Mouse (Mus musculus) fibroblast of lung, adult 2 months (primary cell): ENCODE measurements at regions not wholly inside any gene's neighbourhood (a gene's known extent, or its start where the extent isn't known, plus 50 kb on each side); places are given as distances from the start of the nearest gene placed in this dataset.

Experiments used
- DNase-seq: peaks from one replicate; pipeline ENCODE4 v3.0.0-alpha.2; 2011; ENCODE audit warnings: low read depth

GRCm38 (mm10) chr16:13487659-13488058 lies 180.3 kb downstream of the Parn start:
- no peak for DNase-seq

- DNase-seq: no peak
Measured at GRCm38 (mm10) chr16:13486571-13486970, 181.4 kb downstream of the Parn start.

GRCm38 (mm10) chr16:13480221-13480620 lies 187.7 kb downstream of the Parn start:
- DNase-seq: no peak

- DNase-seq: no peak
Measured at GRCm38 (mm10) chr16:13476653-13477052, 191.3 kb downstream of the Parn start.

- DNase-seq: no peak
Measured at GRCm38 (mm10) chr16:13474956-13475355, 193.0 kb downstream of the Parn start.

GRCm38 (mm10) chr16:13474274-13474673 lies 193.7 kb downstream of the Parn start:
- DNase-seq: peak; percentile 29

DNA sequence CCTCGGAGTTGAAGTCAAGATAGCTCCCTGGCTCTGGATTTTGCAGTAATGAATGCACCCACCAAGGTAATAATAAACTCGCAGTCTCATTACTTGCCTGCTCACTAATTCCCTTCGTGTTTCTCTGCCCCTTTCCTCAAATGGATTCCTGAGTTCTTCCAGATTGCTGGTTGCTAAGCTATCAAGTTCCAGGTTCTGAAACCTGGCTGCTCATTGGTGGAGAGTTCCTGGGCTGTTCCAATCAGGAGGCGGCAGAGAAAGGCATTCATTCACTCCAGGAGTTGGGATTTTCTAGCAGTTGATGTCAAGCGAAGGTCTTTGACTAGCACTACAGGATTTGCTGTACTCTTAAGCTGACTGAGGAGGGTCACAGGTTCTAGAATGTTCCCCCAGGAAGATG lies 200.8 kb downstream of the Parn start:
- no peak for DNase-seq
